Mouse (Mus musculus) right cerebral cortex, adult 18-20 months (tissue): ENCODE measurements at regions not wholly inside any gene's neighbourhood (a gene's known extent, or its start where the extent isn't known, plus 50 kb on each side); places are given as distances from the start of the nearest gene placed in this dataset.

Experiments used
- DNase-seq: peaks from one replicate; pipeline ENCODE4 v3.0.0; 2022; ENCODE audit warnings: mixed read lengths

DNA sequence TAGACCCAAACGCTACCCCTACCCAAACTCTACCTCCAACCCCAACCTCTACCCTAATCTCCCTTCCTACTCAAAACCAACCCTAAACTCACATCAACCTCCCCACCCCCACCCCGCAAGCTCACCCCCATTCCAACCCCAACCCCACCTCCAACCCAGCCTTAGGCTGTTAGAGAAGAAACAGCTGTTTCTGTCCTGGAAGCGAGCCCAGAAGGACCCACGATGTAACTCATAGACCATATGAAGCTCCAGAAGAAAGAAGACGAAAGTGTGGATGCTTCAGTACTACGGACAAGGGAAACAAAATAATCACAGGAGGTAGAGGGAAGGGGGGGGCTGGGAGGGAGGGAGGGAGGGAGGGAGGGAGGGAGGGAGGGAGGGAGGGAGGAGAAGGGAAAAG lies 58.4 kb downstream of the Sox11 start:
- no peak for DNase-seq

DNA sequence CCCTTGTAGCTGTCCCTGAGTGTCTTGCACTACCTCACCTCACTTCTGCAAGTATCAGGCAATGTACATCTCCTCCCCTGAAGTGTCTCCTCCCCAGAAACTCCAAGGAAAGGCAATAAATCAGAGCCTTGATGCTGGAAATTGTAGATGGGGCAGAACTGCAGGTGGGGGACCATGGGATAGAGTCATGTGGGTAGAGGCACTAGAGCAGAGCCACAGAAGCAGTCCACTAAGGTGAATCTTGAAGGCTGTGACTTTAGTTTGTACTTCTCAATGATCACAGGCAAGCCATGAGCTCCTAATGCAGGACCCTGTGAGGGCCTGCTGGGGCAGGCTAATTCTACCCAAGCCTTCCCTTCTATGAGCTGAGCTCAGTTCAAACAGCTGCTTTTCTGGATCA lies 80.4 kb downstream of the Sox11 start:
- DNase-seq: no peak

DNA sequence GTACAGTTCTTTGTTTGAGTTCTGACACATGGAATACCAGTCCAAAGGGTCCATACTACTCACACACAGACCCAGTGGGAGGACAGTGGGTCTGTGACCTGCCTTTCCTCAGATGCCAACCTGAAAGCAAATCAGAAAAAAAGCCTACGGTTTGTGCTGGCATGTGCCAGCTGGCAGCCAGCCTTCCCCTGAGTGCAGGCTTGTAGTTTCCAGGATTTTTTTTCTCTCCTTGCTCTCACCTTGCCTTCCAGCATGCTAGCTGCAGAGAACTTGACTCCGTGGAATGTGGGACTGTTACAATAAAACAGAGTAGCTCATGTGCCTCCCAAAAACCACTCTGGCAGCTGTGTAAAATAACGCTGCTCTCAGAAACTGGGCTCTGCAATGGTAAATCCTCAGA lies 88.2 kb downstream of the Sox11 start:
- no peak for DNase-seq

- no peak for DNase-seq
Measured at GRCm38 (mm10) chr12:27251521-27251920, 90.9 kb downstream of the Sox11 start.

- peak; percentile 10 for DNase-seq
Measured at GRCm38 (mm10) chr12:27248545-27248855, 93.9 kb downstream of the Sox11 start.

GRCm38 (mm10) chr12:27247756-27248544 lies 94.4 kb downstream of the Sox11 start:
- peak; percentile 10 for DNase-seq

- DNase-seq: no peak
Measured at GRCm38 (mm10) chr12:27235748-27236147, 106.6 kb downstream of the Sox11 start.

DNA sequence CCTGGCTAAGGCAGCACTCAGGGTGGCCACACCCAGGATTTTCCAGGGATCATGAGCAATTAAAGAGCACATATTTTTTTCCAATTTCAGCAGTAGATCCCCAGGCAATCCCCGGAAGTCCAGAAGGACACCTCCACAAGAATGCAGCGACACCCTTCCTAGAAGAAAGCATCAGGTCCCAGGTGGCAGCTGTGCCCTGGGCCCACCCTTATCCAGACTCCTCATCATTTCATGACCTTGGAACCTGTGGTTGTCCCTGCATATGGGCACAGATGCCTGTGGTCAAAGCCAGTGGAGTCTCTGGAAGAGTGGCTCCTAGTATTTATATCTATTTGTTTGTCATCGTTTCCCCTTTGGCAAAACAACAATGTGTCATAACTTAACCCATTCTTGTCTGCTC lies 120.8 kb downstream of the Sox11 start:
- DNase-seq: no peak

DNA sequence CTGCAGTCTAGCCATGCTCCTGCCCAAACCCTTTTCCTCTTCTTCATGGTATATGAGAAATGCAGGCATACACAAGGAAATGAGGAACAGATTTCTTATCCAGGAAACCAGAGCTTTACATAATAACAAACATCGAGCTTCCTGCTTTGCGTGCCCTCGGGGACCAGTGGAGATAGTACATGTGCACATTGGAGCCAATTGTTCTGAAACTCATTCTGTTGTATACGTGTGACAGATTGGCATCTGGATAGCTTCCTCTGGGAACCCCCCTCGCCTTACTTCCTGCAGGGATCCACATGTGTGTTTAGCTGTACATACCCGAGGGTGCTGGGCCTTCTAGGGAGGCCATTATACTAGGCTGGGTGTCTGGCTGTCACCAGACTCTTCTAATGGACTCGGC lies 141.2 kb downstream of the Sox11 start:
- DNase-seq: no peak

GRCm38 (mm10) chr12:27194001-27194400 lies 148.4 kb downstream of the Sox11 start:
- DNase-seq: no peak

DNA sequence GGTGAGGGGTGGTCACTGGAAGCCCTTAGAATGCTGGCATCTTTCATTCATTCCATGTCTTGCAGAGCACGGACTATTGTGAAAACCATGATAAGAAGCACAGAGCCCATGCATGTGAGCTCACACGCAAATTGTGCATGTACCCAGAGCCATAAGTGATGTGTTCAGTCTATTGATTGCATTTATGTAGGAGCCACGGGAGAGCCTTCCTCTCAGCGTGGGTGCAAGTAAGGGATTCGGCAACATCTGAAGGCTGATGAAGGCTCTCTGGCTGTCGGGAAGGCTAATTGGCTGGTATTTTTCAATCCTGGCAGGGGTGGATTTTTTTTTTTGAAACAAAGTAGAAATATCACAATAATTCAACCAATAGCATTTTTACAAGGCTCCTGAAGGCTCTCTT lies 150.5 kb downstream of the Sox11 start:
- DNase-seq: no peak

DNA sequence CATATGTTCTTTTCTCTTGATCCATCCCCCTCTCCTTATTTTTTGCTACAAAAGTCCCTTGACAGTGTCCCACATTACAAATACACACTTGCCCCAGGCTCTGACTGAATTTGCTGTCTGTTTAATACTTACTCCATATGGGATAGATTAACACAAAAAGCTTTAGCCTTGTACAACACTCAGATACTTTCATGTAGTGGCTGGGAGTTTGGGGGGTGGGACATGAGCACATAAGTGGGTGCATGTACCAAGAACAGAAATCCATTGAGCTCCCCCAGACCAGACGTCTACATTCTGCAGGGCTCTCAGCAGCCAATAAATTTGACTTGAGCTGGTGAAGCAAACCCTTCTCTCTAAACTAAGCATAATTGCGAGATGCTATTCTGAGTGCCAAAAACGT lies 154.9 kb downstream of the Sox11 start:
- no peak for DNase-seq

- DNase-seq: no peak
Measured at GRCm38 (mm10) chr12:27182397-27183375, 159.7 kb downstream of the Sox11 start.

DNA sequence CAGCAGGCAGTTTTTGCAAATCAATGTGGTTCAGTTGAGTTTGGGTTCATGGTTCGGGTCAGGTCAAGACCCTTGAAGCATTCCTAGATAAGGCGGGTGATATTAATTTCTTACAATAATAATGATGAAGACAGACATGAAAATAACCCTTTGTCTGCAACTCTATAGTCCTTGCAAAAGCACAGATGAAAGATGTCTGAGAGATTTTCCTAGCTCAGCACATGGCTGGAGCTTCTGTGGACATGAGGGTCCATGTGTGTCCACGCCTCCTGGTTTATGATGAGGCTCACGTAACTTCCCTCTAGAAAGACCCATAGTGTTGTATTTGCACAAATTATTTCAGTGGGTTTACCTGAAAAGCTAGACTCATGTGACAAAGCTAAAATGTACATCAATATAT lies 168.8 kb downstream of the Sox11 start:
- DNase-seq: no peak

DNA sequence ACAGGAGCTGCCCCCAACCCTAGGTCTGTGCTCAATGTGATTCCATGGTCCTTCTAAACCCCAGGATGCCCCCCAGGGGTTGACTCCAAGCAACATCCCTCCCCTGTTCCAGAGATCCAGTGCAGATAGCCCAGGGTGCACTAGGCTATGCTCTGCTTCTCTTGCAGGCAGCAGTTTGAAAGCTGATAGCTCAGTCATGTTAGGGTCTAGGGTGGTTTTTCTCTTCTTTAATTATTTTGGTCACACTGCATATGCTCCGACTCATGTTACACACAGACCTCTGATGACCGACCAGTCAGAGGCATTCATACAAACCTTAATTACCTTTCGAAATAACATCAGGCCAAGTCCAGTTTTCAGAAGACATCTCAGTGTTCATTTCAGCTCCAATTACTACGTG lies 169.2 kb downstream of the Sox11 start:
- DNase-seq: no peak

DNA sequence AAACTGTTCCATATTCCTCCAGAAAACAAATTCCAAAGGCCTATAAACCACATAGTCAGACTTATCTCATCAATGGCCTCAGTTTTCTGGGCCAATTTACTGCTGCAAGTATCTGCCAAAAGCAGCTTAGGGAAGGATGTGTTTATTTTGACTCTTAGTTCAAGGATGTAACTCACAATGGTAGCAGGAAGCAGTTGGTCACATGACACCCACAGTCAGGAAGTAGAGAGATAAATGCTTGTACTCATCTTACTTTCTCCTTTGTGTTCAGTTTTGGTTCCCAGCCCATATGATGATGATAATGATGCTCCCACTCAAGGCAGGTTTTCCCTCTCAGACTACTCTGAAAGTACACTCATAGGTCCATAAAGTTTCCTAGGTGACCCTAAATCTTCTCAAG lies 170.8 kb downstream of the Sox11 start:
- DNase-seq: no peak

- DNase-seq: no peak
Measured at GRCm38 (mm10) chr12:27164920-27165504, 177.4 kb downstream of the Sox11 start.

DNA sequence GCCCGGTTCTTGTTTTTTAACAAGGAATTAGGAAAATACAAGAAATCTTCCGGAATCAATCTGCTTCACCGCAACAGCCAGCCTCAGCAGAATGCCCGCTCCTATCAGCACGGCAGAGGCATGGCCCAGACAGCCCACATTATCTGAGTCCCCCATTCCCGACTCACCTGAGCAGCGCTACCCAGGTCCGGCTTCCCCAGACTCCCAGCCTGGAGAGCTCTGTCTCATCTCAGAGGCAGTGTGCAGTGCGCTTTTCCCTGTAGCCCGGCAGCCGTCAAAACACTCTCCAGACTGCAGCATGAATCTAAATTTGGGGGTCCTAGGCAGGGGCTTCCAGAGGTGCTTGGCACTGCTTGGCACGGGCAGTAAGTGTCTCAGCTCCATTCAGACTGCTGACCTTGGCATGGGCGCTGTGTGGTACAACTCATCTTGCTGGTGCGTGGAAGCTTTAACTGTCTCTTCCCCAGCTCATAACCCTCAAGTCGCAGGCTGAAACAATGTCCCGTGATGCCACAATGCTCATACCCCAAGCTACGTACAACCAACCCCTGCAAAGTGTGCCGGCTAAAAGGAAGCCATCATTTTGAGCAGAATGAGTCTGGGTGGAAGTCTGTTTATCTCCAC lies 182.2 kb downstream of the Sox11 start:
- DNase-seq: peak; percentile 52

DNA sequence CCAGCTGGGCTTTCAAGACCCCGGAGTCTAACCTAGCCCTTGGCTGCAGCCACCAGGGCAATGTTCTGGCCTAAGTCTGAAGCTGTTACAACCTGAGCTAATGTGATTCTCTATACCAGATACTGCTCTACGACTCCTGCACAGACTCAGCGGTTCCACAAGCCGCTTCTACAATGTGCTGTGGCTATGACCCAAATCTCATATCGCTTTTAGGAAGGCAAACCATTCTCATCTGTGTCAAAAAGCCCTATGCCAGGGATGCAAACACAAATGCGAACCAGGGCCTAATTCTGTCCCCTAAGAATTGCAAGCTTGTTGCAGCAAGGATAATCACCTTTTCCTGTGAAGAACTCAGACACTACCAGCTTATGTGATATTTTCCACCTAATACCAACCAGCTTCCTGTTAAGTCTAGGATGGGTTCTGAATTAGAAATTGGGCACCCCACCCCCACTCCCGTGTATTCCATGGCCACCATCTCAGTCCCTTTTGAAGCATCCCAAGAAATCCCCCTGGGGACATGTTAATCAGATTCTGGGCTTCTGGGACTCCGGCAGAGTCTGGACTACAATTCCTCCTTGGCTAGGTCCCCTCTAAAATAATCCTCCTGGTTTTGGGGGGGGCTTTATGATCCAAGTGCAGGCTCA lies 182.8 kb downstream of the Sox11 start:
- DNase-seq: no peak

DNA sequence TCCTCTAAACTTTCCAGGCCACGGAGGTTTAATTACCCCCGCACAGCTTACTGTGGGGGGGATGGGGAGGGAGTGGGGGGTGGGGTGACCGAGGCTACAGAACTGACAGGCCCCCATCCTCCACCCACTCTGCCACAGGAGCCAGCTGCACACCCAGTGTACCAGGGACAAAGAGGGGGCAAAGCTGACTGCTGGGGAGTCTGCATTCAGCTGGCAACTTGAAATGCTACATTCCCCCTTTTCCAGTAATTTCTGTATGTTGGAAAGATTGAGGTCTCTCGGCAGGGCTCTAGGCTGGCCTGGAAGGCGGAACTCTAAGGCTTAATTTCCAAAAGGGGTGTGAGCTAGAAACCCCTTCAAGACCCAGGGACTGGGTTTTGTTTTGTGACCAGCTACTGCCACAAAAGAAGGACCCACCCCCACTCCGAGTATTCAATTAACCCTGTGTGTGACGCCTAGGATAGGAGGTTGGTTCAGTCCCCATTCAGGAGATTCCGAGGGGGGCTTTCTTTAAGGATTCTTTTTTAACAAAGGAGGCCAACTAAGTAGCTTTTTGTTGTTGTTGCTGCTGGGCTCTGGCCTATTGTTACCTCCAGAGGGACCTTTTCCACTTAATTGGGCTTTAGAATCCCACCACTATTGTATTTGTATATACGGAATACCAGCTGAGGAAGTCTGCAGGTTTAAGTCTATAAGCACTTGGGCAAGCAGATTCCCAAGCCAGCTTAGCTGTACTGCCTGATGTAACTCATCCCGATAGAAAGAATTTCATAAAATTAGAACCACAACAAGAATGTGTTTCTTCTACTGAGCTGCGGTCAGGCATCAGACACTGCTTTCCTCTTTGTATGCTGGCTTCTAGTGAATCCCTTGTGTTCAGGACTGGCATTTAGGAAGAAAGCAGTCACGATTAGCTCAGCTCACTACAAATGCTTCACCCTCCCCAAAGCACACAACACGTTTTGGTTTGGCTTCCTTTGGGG lies 191.2 kb downstream of the Sox11 start:
- no peak for DNase-seq

DNA sequence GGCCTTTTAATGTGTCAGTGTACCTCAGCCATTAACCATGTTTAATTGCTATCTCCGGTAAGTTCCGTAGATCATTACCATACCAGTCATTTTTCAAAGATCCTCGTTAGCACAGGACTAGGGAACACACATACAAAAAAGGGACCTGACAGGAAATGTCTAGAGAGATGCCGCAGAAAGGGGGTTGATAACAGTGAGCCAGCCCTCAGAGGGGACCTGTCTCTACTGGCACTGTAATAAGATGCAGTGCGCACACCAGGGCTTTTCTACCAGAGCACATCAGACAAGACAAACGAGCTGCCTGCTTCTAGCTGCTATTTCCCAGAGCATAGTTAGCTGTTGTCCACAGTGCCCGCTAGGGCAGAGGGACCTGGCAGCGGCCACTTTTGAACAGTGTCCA lies 199.1 kb downstream of the Sox11 start:
- DNase-seq: no peak

- DNase-seq: no peak
Measured at GRCm38 (mm10) chr12:27140335-27140702, 202.1 kb downstream of the Sox11 start.
